13 mouse cellular contexts compared by ENCODE assay signal in genomic region chr8:44027738-44028137, GRCm38 (mm10).
"Had no signal": no experiment of that assay in that cellular context is flagged by ENCODE, and none has a peak within 500 bp of the region (broad histone marks: within the 10 kb centered on the region; RNA-seq: fewer than 3 reads in every experiment).

No protein-coding gene starts in this region.

- H3K4me2 ChIP-seq: limb, embryonic 13.5 days; neural tube, embryonic 12.5 days had no signal

- H3K9ac ChIP-seq: limb, embryonic 13.5 days; liver, embryonic 14.5 days; neural tube, embryonic 12.5 days had no signal

- H3K27me3 ChIP-seq: limb, embryonic 13.5 days; neural tube, embryonic 12.5 days had no signal

- H3K27ac ChIP-seq: limb, embryonic 13.5 days; liver, embryonic 14.5 days; midbrain, embryonic 10.5 days; neural tube, embryonic 12.5 days had no signal

- H3K36me3 ChIP-seq: limb, embryonic 13.5 days; midbrain, embryonic 10.5 days; neural tube, embryonic 12.5 days had no signal

- DNase-seq: left cerebral cortex, postnatal 4 days; lung, adult 18-20 months; midbrain, embryonic 14.5 days; retina, postnatal 1 day; right cerebral cortex, postnatal 4 days; spleen, adult 18-20 months; thymus, adult 2 months; thymus, postnatal 25 days had no signal

- H3K9me3 ChIP-seq: limb, embryonic 13.5 days; midbrain, embryonic 10.5 days; neural tube, embryonic 12.5 days had no signal

- H3K4me3 ChIP-seq: limb, embryonic 13.5 days; midbrain, embryonic 10.5 days; myocyte; neural tube, embryonic 12.5 days had no signal

- H3K4me1 ChIP-seq: limb, embryonic 13.5 days; midbrain, embryonic 10.5 days; neural tube, embryonic 12.5 days had no signal
